24 mouse cellular contexts compared by ENCODE assay signal in genomic region chr10:83120938-83121337, GRCm38 (mm10).
DNase-seq lines count a peak whose midpoint lies in the region; ATAC-seq and TF ChIP-seq lines count a peak whose summit lies in the region.
"Had no signal": no experiment of that assay in that cellular context is flagged by ENCODE, and none has a peak within 500 bp of the region (broad histone marks: within the 10 kb centered on the region; RNA-seq: fewer than 3 reads in every experiment).

No protein-coding gene starts in this region.

- no peak overlapping the region for H3K9ac ChIP-seq in midbrain, postnatal 0 days (replicated peaks; ENCODE audit: low read length, poor library complexity, severe bottlenecking)
- H3K9ac ChIP-seq: embryonic facial prominence, embryonic 12.5 days; embryonic facial prominence, embryonic 15.5 days; forebrain, postnatal 0 days; hindbrain, embryonic 12.5 days; hindbrain, embryonic 15.5 days had no signal

- no peak for TF ChIP-seq CTCF in G1E (IDR thresholded peaks at IDR 0.05; ENCODE audit: low read depth, low read length)
- no peak for TF ChIP-seq CTCF in midbrain, postnatal 0 days (IDR thresholded peaks at IDR 0.05)

- H3K27ac ChIP-seq in brown adipose tissue, adult 24 weeks (replicated peaks; ENCODE audit: low read depth, low read length) = peak overlapping the region; percentile 81
- no peak overlapping the region for H3K27ac ChIP-seq in midbrain, postnatal 0 days (ENCODE audit: low read depth, low read length)
- H3K27ac ChIP-seq: embryonic facial prominence, embryonic 12.5 days; embryonic facial prominence, embryonic 15.5 days; gastrocnemius, adult 2 months; hindbrain, embryonic 12.5 days; hindbrain, embryonic 15.5 days had no signal

- no peaks in the 10 kb centered on the region for H3K27me3 ChIP-seq in G1E (ENCODE audit: insufficient read depth, low read length)
- no peaks in the 10 kb centered on the region for H3K27me3 ChIP-seq in midbrain, postnatal 0 days (ENCODE audit: insufficient read depth, low read length)
- H3K27me3 ChIP-seq: embryonic facial prominence, embryonic 12.5 days; embryonic facial prominence, embryonic 15.5 days; hindbrain, embryonic 15.5 days; Patski had no signal

- peak; percentile 42 for DNase-seq in adrenal gland, adult 2 months
- DNase-seq in adrenal gland, adult 8-10 months = no peak
- DNase-seq in lung, postnatal 25 days (ENCODE audit: low spot score) = peak; percentile 23
- DNase-seq in lung, postnatal 4 days = no peak
- no peak for DNase-seq in G1E (ENCODE audit: low spot score)
- DNase-seq in left cerebral cortex, adult 8-10 months (ENCODE audit: low spot score in 2 of 2) = no peak
- DNase-seq in midbrain, postnatal 0 days (ENCODE audit: low spot score) = no peak
- DNase-seq: adrenal gland, postnatal 25 days; cerebellum, adult 18-20 months; cerebellum, adult 9-10 months; cerebellum, postnatal 14 days; forebrain, postnatal 0 days; gastrocnemius, adult 2 months; gastrocnemius, postnatal 14 days; heart, adult 11 months had no signal

- no peak overlapping the region for H3K4me3 ChIP-seq in G1E (ENCODE audit: low read depth, low read length)
- no peak overlapping the region for H3K4me3 ChIP-seq in brown adipose tissue, adult 24 weeks (ENCODE audit: insufficient read depth, low read depth, low read length)
- no peak overlapping the region for H3K4me3 ChIP-seq in midbrain, postnatal 0 days (ENCODE audit: low read depth, low read length)
- H3K4me3 ChIP-seq: embryonic facial prominence, embryonic 12.5 days; embryonic facial prominence, embryonic 15.5 days; gastrocnemius, adult 2 months; hindbrain, embryonic 12.5 days; hindbrain, embryonic 15.5 days had no signal

- WGBS in midbrain, postnatal 0 days = 76% methylated on average over 3 of the region's 4 CpGs

- peaks cover 66% of the 10 kb centered on the region for H3K36me3 ChIP-seq in G1E (replicated peaks)
- H3K36me3 ChIP-seq in midbrain, postnatal 0 days (ENCODE audit: insufficient read depth, low read length) = no peaks in the 10 kb centered on the region
- H3K36me3 ChIP-seq: embryonic facial prominence, embryonic 12.5 days; embryonic facial prominence, embryonic 15.5 days; hindbrain, embryonic 12.5 days; hindbrain, embryonic 15.5 days had no signal

- no peak overlapping the region for H3K4me2 ChIP-seq in midbrain, postnatal 0 days (ENCODE audit: low read depth, low read length, poor library complexity, severe bottlenecking)
- H3K4me2 ChIP-seq: embryonic facial prominence, embryonic 12.5 days; embryonic facial prominence, embryonic 15.5 days; heart, embryonic 11.5 days; hindbrain, embryonic 12.5 days; hindbrain, embryonic 15.5 days had no signal

- peaks cover 38% of the 10 kb centered on the region for H3K4me1 ChIP-seq in G1E (ENCODE audit: insufficient read depth, low read depth, low read length)
- peaks cover 23% of the 10 kb centered on the region for H3K4me1 ChIP-seq in brown adipose tissue, adult 24 weeks (ENCODE audit: control insufficient read depth, insufficient read depth, insufficient read length, low read length)
- peaks cover 15% of the 10 kb centered on the region for H3K4me1 ChIP-seq in midbrain, postnatal 0 days (ENCODE audit: insufficient read depth, low read length)

- ATAC-seq in G1E (ENCODE audit: extremely low read depth, insufficient number of reproducible peaks, low FRiP score, poor library complexity, severe bottlenecking) = peak; percentile 36; the same call in 1 of the 2 replicates
- no peak for ATAC-seq in midbrain, postnatal 0 days (ENCODE audit: low FRiP score)
- ATAC-seq: CD4-positive, CD25-positive, alpha-beta regulatory T cell, adult 4 months; forebrain, embryonic 14.5 days; forebrain, postnatal 0 days; Patski had no signal

- H3K9me3 ChIP-seq in G1E (replicated peaks) = peaks cover 4% of the 10 kb centered on the region
- H3K9me3 ChIP-seq in midbrain, postnatal 0 days (ENCODE audit: low read length) = no peaks in the 10 kb centered on the region
- H3K9me3 ChIP-seq: embryonic facial prominence, embryonic 12.5 days; embryonic facial prominence, embryonic 15.5 days; hindbrain, embryonic 12.5 days; hindbrain, embryonic 15.5 days had no signal

Comparison
In these comparisons a context has a peak if more than half of its experiments do, and no peak if none do; other contexts are left out.
1. DNase-seq: peak in adrenal gland, adult 2 months (single experiment) and lung, postnatal 25 days (single experiment); none in adrenal gland, adult 8-10 months (single experiment), lung, postnatal 4 days (0 of 2), G1E (single experiment), left cerebral cortex, adult 8-10 months (0 of 2) and midbrain, postnatal 0 days (single experiment).